Mouse (Mus musculus) mouse trophoblast stem cell (cell line): ENCODE data around the gene Six2.
"Not testable (repeated sequence)": the region's sequence is repeated elsewhere in the genome, so short reads cannot be mapped to it uniquely, and the experiment has no call there.

Experiments used
- in situ Hi-C, 2 experiments: fragments of 300-500 bp; cut with MseI, MboI; formaldehyde crosslinking; loops; 2 replicates in 1 of 2; 3 replicates in 1 of 2; pipeline ENCODE4 v1.15.1; 2025

Gene Six2

GRCm38 (mm10) chr17:85690323-85690968 is 2.4 kb upstream of the Six2 start:
- in situ Hi-C loops: no loop called here

- in situ Hi-C loops: no loop called here
Measured at GRCm38 (mm10) chr17:85689807-85690319, 1.8 kb upstream of the Six2 start.

GRCm38 (mm10) chr17:85688911-85689806 is 1.1 kb upstream of the Six2 start:
- in situ Hi-C loops: no loop called here

GRCm38 (mm10) chr17:85687421-85688235 is 446 bp downstream of the Six2 start:
- in situ Hi-C loops: no loop called here

GRCm38 (mm10) chr17:85686476-85687420 is 1.3 kb downstream of the Six2 start:
- in situ Hi-C loops: no loop called here

- in situ Hi-C loops: no loop called here
Measured at GRCm38 (mm10) chr17:85685689-85686281, 2.3 kb downstream of the Six2 start.

- in situ Hi-C loops: no loop called here
Measured at GRCm38 (mm10) chr17:85684841-85685688, 3.0 kb downstream of the Six2 start.

- in situ Hi-C loops: not testable (repeated sequence)
Measured at GRCm38 (mm10) chr17:85684436-85684835, 3.6 kb downstream of the Six2 start.

GRCm38 (mm10) chr17:85683984-85684307 is 4.1 kb downstream of the Six2 start:
- in situ Hi-C loops: no loop called here

- in situ Hi-C loops: no loop called here
Measured at GRCm38 (mm10) chr17:85683111-85683983, 4.7 kb downstream of the Six2 start.

GRCm38 (mm10) chr17:85682181-85682710 is 5.8 kb downstream of the Six2 start:
- in situ Hi-C loops: no loop called here

GRCm38 (mm10) chr17:85681741-85682140 is 6.3 kb downstream of the Six2 start:
- in situ Hi-C loops: no loop called here

- in situ Hi-C loops: no loop called here
Measured at GRCm38 (mm10) chr17:85680851-85681550, 7.1 kb downstream of the Six2 start.

GRCm38 (mm10) chr17:85680116-85680850 is 7.8 kb downstream of the Six2 start:
- in situ Hi-C loops: no loop called here

- in situ Hi-C loops: no loop called here
Measured at GRCm38 (mm10) chr17:85679651-85680050, 8.4 kb downstream of the Six2 start.

- in situ Hi-C loops: loop anchor here (10.0 kb wide), 2 partner anchors 390 to 400 kb away; no protein-coding TSS in a partner anchor
Measured at GRCm38 (mm10) chr17:85664618-85665320, 23.3 kb downstream of the Six2 start.
